Mouse (Mus musculus) left cerebral cortex, adult 18-20 months (tissue): ENCODE measurements at regions not wholly inside any gene's neighbourhood (a gene's known extent, or its start where the extent isn't known, plus 50 kb on each side); places are given as distances from the start of the nearest gene placed in this dataset.

ENCODE experiments used
- DNase-seq, 2 experiments: peaks; one replicate each; pipeline ENCODE4 v3.0.0; 2021 to 2022; ENCODE audit warnings: low spot score in 2 of 2, mixed read lengths in 1 of 2

DNA sequence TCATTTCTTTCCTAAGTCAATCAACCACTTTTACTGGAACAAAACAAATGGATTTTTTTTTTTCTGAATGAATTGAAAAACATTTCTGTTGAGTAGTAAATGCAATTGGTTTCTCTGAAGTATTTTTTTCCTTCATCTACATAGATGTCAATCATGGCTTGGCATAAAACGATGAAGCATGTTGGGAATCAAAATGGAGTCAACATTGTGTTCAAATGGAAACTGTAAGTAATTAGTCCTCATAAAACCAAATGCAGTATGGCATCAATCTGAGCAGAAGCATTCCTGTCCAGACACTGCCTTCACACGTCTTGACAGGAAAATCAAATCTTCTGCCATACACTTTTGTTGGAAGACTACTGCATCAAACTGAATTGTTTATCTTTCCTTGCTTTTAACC is 237.0 kb downstream of the Pcdh18 start:
- no peak for DNase-seq

DNA sequence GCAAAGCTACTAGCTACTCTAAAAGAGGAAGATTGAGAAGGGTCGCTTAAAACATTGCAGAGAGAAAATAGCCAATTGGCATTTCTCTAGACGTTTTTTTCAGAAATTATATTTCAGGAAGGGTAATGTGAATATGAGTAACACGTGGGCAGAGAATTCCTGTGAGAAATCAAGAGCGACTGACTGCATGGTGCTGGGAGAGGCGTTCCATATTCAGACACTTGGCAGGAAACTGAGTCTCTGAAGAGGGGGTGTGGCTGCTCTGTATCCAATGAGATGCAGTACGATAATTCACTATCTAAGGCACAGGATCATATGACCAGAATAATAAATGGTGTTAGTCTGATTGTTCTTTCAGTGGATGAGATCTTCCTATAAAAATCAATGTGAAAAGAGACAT is 252.5 kb downstream of the Pcdh18 start:
- DNase-seq, result no peak

DNA sequence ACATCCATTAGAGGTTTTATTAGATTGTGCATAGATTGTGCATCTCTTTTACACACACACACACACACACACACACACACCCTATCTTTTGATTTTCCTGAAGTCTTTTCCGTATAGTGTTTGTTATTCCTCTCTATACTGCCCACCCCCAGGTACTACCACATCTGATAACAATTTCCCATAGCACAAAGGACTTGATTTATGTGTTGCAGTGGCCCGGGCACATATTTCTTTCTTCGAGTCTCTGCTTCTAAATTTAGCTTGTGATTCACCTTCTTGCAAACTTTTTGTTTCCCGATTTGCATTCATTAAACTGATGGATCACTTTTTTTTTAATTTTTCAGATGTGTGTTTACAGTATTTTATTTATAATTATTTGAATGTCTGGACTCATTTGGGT is 254.8 kb downstream of the Pcdh18 start:
- DNase-seq, result no peak

- DNase-seq, result no peak
Measured at GRCm38 (mm10) chr3:49485105-49485504, 272.0 kb downstream of the Pcdh18 start.
